Mouse (Mus musculus) kidney, adult 18-20 months (tissue): ENCODE results near the gene Olfr1367.

Experiments used
- DNase-seq: peaks from one replicate; pipeline ENCODE4 v3.0.0; 2021

Gene Olfr1367

GRCm38 (mm10) chr13:21346610-21347009, at the start of gene Olfr1367:
Olfr1367 (plus strand) TSS chr13:21346910.
- DNase-seq: no peak

GRCm38 (mm10) chr13:21298557-21298956, 48.2 kb upstream of the Olfr1367 start:
- no peak for DNase-seq

GRCm38 (mm10) chr13:21304483-21305066, 42.1 kb upstream of the Olfr1367 start:
- DNase-seq: no peak

GRCm38 (mm10) chr13:21309788-21310187, 36.9 kb upstream of the Olfr1367 start:
- DNase-seq: no peak

GRCm38 (mm10) chr13:21311926-21312325, 34.8 kb upstream of the Olfr1367 start, which contains the start of gene Gpx6:
Gpx6 (plus strand) TSS chr13:21312125.
- DNase-seq: peak; percentile 16

GRCm38 (mm10) chr13:21312854-21313253, 33.9 kb upstream of the Olfr1367 start:
- DNase-seq: no peak

- DNase-seq: no peak
These were observed 32.8 kb upstream of the Olfr1367 start for GRCm38 (mm10) chr13:21313903-21314302.

- no peak for DNase-seq
These were observed 26.4 kb upstream of the Olfr1367 start for GRCm38 (mm10) chr13:21320262-21320661.

- DNase-seq: no peak
These were observed 24.7 kb upstream of the Olfr1367 start for GRCm38 (mm10) chr13:21321890-21322494.

GRCm38 (mm10) chr13:21322509-21323375, 24.0 kb upstream of the Olfr1367 start:
- DNase-seq: no peak

- no peak for DNase-seq
These were observed 23.3 kb upstream of the Olfr1367 start for GRCm38 (mm10) chr13:21323405-21323804.

- no peak for DNase-seq
These were observed 20.5 kb upstream of the Olfr1367 start for GRCm38 (mm10) chr13:21326191-21326590.

GRCm38 (mm10) chr13:21326657-21327211, 20.0 kb upstream of the Olfr1367 start:
- DNase-seq: peak; percentile 84

GRCm38 (mm10) chr13:21327424-21327823, 19.3 kb upstream of the Olfr1367 start:
- DNase-seq: no peak

GRCm38 (mm10) chr13:21350593-21350992, 3.9 kb downstream of the Olfr1367 start:
- DNase-seq: no peak

GRCm38 (mm10) chr13:21362621-21363248, 16.0 kb downstream of the Olfr1367 start, which contains the start of gene Zscan12:
Zscan12 (plus strand) TSS chr13:21362820.
- DNase-seq: peak; percentile 90

- DNase-seq: no peak
These were observed 17.0 kb downstream of the Olfr1367 start for GRCm38 (mm10) chr13:21363719-21364118.

- no peak for DNase-seq
These were observed 19.9 kb downstream of the Olfr1367 start for GRCm38 (mm10) chr13:21366635-21367034.

- DNase-seq: no peak
These were observed 26.0 kb downstream of the Olfr1367 start for GRCm38 (mm10) chr13:21372700-21373099.

GRCm38 (mm10) chr13:21377773-21378172, 31.1 kb downstream of the Olfr1367 start:
- DNase-seq: no peak

GRCm38 (mm10) chr13:21395211-21395610, 48.5 kb downstream of the Olfr1367 start:
- DNase-seq: no peak

- DNase-seq: no peak
These were observed 48.9 kb downstream of the Olfr1367 start for GRCm38 (mm10) chr13:21395623-21396022.

GRCm38 (mm10) chr13:21396048-21396447, 49.3 kb downstream of the Olfr1367 start:
- peak; percentile 37 for DNase-seq
